Mouse (Mus musculus) liver, embryonic 15.5 days (tissue): ENCODE results near the gene Sestd1. TPM values are rescaled to one million over a fixed set of nuclear protein-coding genes. Genes with fewer than 3 reads are reported as not detected.

Experiments
- ATAC-seq: fragments of 200-750 bp; cut with Nextera tagmentation; 2 replicates; pipeline ENCODE4 v1.8.0; 2017; ENCODE audit warnings: moderate number of reproducible peaks, mild to moderate bottlenecking, moderate library complexity; ENCODE audit not compliant: insufficient read depth
- H3K27ac ChIP-seq: fragments of 300-500 bp; sonication (generic); replicated peaks from 2 replicates; pipeline ENCODE4 v1.5.1; 2015; ENCODE audit warnings: mild to moderate bottlenecking, inconsistent platforms
- H3K27me3 ChIP-seq: fragments of 300-500 bp; sonication (generic); 2 replicates; pipeline ENCODE4 v1.6.1; 2015; ENCODE audit warnings: mild to moderate bottlenecking, inconsistent platforms
- H3K36me3 ChIP-seq: fragments of 300-500 bp; sonication (generic); replicated peaks from 2 replicates; pipeline ENCODE4 v1.6.1; 2015; ENCODE audit warnings: moderate library complexity, mild to moderate bottlenecking, inconsistent platforms
- H3K4me1 ChIP-seq: fragments of 300-500 bp; sonication (generic); replicated peaks from 2 replicates; pipeline ENCODE4 v1.6.1; 2015; ENCODE audit warnings: inconsistent platforms
- H3K4me2 ChIP-seq: fragments of 300-500 bp; sonication (generic); 2 replicates; pipeline ENCODE4 v1.6.1; 2015; ENCODE audit warnings: moderate library complexity, mild to moderate bottlenecking, inconsistent platforms
- H3K4me3 ChIP-seq: fragments of 300-500 bp; sonication (generic); replicated peaks from 2 replicates; pipeline ENCODE4 v1.5.1; 2015; ENCODE audit warnings: mild to moderate bottlenecking, inconsistent platforms
- H3K9ac ChIP-seq: fragments of 300-500 bp; sonication (generic); 2 replicates; pipeline ENCODE4 v1.6.1; 2015; ENCODE audit warnings: moderate library complexity, mild to moderate bottlenecking, inconsistent platforms
- H3K9me3 ChIP-seq: fragments of 300-500 bp; sonication (generic); replicated peaks from 2 replicates; pipeline ENCODE4 v1.6.1; 2016; ENCODE audit warnings: inconsistent platforms
- WGBS: fragments of 180-500 bp; shearing (Covaris S2); methylation state at CpG from one replicate; pipeline ENCODE4 v1.1.7; 2015; ENCODE audit warnings: mixed read lengths; ENCODE audit not compliant: insufficient replicate concordance; 5-methylcytosine and 5-hydroxymethylcytosine counted together
- polyA plus RNA-seq: library from polyadenylated mRNA; unstranded; fragments of >200 nt; fragmentation: Nextera tagmentation; extraction: Ambion mirVana; gene quantifications from 2 replicates; pipeline ENCODE4 v1.2.1, GENCODE M21; 2015

The Sestd1 gene
- polyA plus RNA-seq, 1 experiment from 2014 or later = 0.58 TPM

DNA sequence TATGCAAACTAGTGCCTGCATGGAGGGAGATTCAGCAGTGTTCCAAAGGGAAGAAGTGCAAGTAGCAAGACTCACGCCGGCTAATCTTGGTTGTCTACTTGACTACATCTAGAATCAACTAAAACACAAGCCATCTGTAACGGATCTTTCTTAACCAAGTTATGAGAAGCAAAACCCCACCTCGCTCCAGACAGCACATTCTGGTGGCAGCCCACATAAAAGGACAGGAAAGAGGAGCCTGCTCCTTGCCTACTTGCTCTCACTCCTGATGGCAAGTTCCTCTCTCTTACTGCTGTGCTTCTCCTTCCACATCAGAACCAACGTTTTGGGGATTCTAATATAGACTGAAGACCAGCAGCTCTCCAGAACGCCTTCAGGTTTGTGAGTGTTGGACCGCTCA, 9.6 kb downstream of the Sestd1 start:
- no peak overlapping the region for H3K4me3 ChIP-seq
- 50% methylated on average over 7 of the region's 7 CpGs for WGBS
- H3K36me3 ChIP-seq = no peaks in the 10 kb centered on the region
- H3K9ac ChIP-seq = no peak overlapping the region
- no peak for ATAC-seq
- H3K27me3 ChIP-seq = no peaks in the 10 kb centered on the region
- no peaks in the 10 kb centered on the region for H3K9me3 ChIP-seq
- no peaks in the 10 kb centered on the region for H3K4me1 ChIP-seq
- H3K4me2 ChIP-seq = no peak overlapping the region
- no peak overlapping the region for H3K27ac ChIP-seq

- no peaks in the 10 kb centered on the region for H3K27me3 ChIP-seq
- no peak overlapping the region for H3K4me2 ChIP-seq
- H3K9me3 ChIP-seq = no peaks in the 10 kb centered on the region
- no peak overlapping the region for H3K9ac ChIP-seq
- no peaks in the 10 kb centered on the region for H3K4me1 ChIP-seq
- ATAC-seq = no peak
- H3K4me3 ChIP-seq = no peak overlapping the region
- H3K27ac ChIP-seq = no peak overlapping the region
- no peaks in the 10 kb centered on the region for H3K36me3 ChIP-seq
- 48% methylated on average over 1 of the region's 1 CpGs for WGBS
Observed at GRCm38 (mm10) chr2:77270136-77270535, 10.3 kb downstream of the Sestd1 start.

- no peak for ATAC-seq
- Histone ChIP-seq H3K4me1 (no peaks in the 10 kb centered on the region), H3K27me3 (no peaks in the 10 kb centered on the region), H3K9me3 (no peaks in the 10 kb centered on the region), H3K27ac (no peak overlapping the region), H3K4me2 (no peak overlapping the region), H3K4me3 (no peak overlapping the region), H3K36me3 (no peaks in the 10 kb centered on the region), H3K9ac (no peak overlapping the region)
- WGBS = 68% methylated on average over 5 of the region's 5 CpGs
Observed at GRCm38 (mm10) chr2:77268612-77269239, 11.7 kb downstream of the Sestd1 start.

- Histone ChIP-seq H3K4me1 (no peaks in the 10 kb centered on the region), H3K36me3 (no peaks in the 10 kb centered on the region), H3K27me3 (no peaks in the 10 kb centered on the region), H3K27ac (no peak overlapping the region), H3K9me3 (no peaks in the 10 kb centered on the region), H3K4me2 (no peak overlapping the region), H3K4me3 (no peak overlapping the region), H3K9ac (no peak overlapping the region)
- WGBS = 56% methylated on average over 2 of the region's 2 CpGs
- ATAC-seq = no peak
Observed at GRCm38 (mm10) chr2:77266931-77267330, 13.5 kb downstream of the Sestd1 start.

DNA sequence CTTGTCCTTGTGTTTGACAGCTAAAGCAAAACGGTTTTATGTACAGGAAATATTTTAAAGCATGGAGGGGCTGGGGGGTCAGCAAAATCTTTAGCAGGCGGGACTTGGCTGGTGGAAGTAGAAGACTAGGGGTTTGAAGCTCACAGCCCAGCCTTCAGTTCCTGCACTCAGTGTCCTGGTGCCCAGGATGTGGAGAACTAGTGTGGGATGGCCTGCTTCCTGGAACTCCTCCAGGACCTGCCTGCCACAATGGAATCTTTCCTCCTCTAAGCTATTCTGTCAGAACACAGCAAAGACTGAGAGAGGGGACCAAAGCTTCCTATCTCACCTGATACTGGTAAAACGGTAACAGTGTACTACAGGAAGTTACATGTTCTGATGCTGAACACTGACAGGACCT, 14.4 kb downstream of the Sestd1 start:
- 35% methylated on average over 3 of the region's 3 CpGs for WGBS
- Histone ChIP-seq H3K4me3 (no peak overlapping the region), H3K4me1 (no peaks in the 10 kb centered on the region), H3K9me3 (no peaks in the 10 kb centered on the region), H3K9ac (no peak overlapping the region), H3K36me3 (no peaks in the 10 kb centered on the region), H3K4me2 (no peak overlapping the region), H3K27me3 (no peaks in the 10 kb centered on the region), H3K27ac (no peak overlapping the region)
- no peak for ATAC-seq

GRCm38 (mm10) chr2:77265301-77265700, 15.1 kb downstream of the Sestd1 start:
- H3K9ac ChIP-seq = no peak overlapping the region
- no peak for ATAC-seq
- no peak overlapping the region for H3K4me3 ChIP-seq
- no peaks in the 10 kb centered on the region for H3K4me1 ChIP-seq
- no peak overlapping the region for H3K4me2 ChIP-seq
- H3K36me3 ChIP-seq = no peaks in the 10 kb centered on the region
- no peak overlapping the region for H3K27ac ChIP-seq
- H3K27me3 ChIP-seq = no peaks in the 10 kb centered on the region
- no peaks in the 10 kb centered on the region for H3K9me3 ChIP-seq
- 37% methylated on average over 7 of the region's 7 CpGs for WGBS

GRCm38 (mm10) chr2:77264550-77264949, 15.8 kb downstream of the Sestd1 start:
- no peak overlapping the region for H3K9ac ChIP-seq
- no peak overlapping the region for H3K27ac ChIP-seq
- no peak for ATAC-seq
- H3K36me3 ChIP-seq = no peaks in the 10 kb centered on the region
- no peaks in the 10 kb centered on the region for H3K4me1 ChIP-seq
- no peaks in the 10 kb centered on the region for H3K27me3 ChIP-seq
- WGBS = 50% methylated on average over 6 of the region's 6 CpGs
- H3K9me3 ChIP-seq = no peaks in the 10 kb centered on the region
- H3K4me2 ChIP-seq = no peak overlapping the region
- no peak overlapping the region for H3K4me3 ChIP-seq

DNA sequence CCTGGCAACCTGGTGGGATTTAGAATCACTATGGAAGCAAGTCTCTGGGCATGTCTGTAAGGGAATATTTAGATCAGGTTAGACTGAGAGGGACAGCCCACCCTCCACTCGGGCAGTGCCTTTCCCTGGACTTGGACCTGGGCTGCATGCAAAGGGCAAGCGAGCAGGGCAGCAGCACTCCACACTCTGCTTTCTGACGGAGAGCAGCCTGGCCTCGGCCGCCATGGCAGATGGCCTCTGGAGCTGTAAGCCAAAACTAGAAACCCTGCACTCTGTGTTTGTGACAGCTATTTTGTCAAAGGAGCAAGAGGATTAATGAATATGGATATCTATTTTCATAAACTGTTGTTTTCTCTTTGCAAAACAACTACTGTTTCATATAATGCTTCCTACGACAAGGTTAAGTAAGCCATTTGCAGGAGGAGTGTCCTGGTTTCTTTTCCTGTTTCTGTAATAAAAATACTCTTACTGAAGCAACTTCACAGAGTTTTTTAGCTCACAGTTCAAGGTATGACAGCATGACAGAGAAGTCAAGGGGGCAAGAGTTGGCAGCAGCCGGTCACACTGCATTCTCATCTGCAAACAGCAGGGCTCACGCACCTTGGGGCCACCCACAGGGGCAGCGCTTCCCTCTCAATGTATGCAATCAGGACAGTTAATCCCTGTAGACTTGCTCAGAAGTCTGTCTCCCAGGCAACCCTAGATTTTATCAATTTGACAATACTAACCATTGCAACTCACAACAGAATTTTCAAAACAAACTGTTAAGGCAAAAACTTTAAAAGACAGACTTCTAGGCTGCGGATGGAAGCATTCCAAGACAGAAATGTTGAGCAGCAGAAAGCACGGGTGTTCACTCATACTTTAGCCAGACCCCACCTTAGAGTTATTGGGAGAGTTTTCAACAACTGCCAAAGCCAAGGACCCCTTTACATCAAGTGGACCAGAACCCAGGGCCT, 16.6 kb downstream of the Sestd1 start:
- no peaks in the 10 kb centered on the region for H3K27me3 ChIP-seq
- H3K27ac ChIP-seq = no peak overlapping the region
- H3K4me3 ChIP-seq = no peak overlapping the region
- H3K9me3 ChIP-seq = no peaks in the 10 kb centered on the region
- WGBS = 52% methylated on average over 11 of the region's 11 CpGs
- no peaks in the 10 kb centered on the region for H3K4me1 ChIP-seq
- no peak for ATAC-seq
- no peak overlapping the region for H3K9ac ChIP-seq
- H3K36me3 ChIP-seq = no peaks in the 10 kb centered on the region
- H3K4me2 ChIP-seq = no peak overlapping the region

DNA sequence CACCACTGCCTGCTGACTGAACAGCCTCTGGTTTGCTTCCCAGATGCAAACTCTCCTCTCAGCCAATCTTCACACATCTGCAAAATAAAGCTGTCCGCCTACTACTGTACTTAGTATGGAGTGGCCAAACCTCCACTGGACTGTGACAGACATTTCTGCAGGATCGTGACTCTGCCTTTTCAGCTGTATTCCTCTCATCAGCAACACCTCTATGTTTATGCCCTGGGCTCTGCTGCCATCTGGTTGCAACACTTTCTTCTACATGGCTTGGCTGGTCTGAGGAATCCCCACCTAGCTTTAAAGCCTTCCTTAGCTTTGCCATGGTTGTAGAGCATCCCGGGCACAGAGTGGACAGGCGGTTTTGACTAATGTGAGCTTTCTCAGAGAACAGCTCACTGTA, 20.3 kb downstream of the Sestd1 start:
- no peak overlapping the region for H3K9ac ChIP-seq
- no peaks in the 10 kb centered on the region for H3K4me1 ChIP-seq
- H3K27me3 ChIP-seq = no peaks in the 10 kb centered on the region
- H3K4me2 ChIP-seq = no peak overlapping the region
- no peaks in the 10 kb centered on the region for H3K36me3 ChIP-seq
- 67% methylated on average over 4 of the region's 4 CpGs for WGBS
- no peak overlapping the region for H3K4me3 ChIP-seq
- no peak for ATAC-seq
- no peaks in the 10 kb centered on the region for H3K9me3 ChIP-seq
- no peak overlapping the region for H3K27ac ChIP-seq

GRCm38 (mm10) chr2:77253227-77253626, 27.2 kb downstream of the Sestd1 start:
- H3K27ac ChIP-seq = no peak overlapping the region
- no peaks in the 10 kb centered on the region for H3K9me3 ChIP-seq
- no peaks in the 10 kb centered on the region for H3K4me1 ChIP-seq
- no peak overlapping the region for H3K4me2 ChIP-seq
- no peak overlapping the region for H3K4me3 ChIP-seq
- H3K27me3 ChIP-seq = no peaks in the 10 kb centered on the region
- ATAC-seq = no peak
- WGBS = 69% methylated on average over 6 of the region's 6 CpGs
- no peak overlapping the region for H3K9ac ChIP-seq
- H3K36me3 ChIP-seq = no peaks in the 10 kb centered on the region

DNA sequence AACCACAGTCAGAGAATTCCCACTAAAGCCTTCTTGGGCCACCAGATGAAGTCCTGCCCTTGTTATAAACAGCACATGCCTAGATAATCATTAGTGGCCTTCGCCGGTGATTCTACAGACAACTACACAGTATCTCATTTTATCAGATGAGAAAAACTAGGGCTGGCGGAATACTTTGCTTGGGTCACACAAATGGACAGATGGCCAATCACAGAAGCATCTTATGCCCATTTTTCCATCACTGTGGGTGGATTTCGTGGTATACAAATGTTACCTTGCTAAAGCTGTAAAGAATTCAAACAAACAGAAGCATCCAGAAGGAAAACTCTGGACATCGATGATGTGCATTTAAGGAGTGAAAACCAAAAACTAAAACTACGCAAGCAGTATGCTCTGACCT, 28.7 kb downstream of the Sestd1 start:
- 70% methylated on average over 6 of the region's 6 CpGs for WGBS
- ATAC-seq = no peak
- Histone ChIP-seq H3K9me3 (no peaks in the 10 kb centered on the region), H3K4me1 (no peaks in the 10 kb centered on the region), H3K36me3 (no peaks in the 10 kb centered on the region), H3K4me3 (no peak overlapping the region), H3K27ac (no peak overlapping the region), H3K9ac (no peak overlapping the region), H3K27me3 (no peaks in the 10 kb centered on the region), H3K4me2 (no peak overlapping the region)
